Mouse (Mus musculus) kidney, embryonic 15.5 days (tissue): Measurements from ENCODE around the gene Fen1. TPM values are rescaled to one million over a fixed set of nuclear protein-coding genes. Genes with fewer than 3 reads are reported as not detected.

Experiments used
- ATAC-seq: fragments of 200-750 bp; cut with Nextera tagmentation; replicated peaks from 2 replicates; pipeline ENCODE4 v1.8.0; 2017; ENCODE audit warnings: moderate TSS enrichment; ENCODE audit not compliant: low FRiP score
- H3K27ac ChIP-seq: fragments of 300-500 bp; sonication (generic); 2 replicates; pipeline ENCODE4 v1.5.1; 2015; ENCODE audit warnings: mild to moderate bottlenecking, inconsistent platforms
- H3K27me3 ChIP-seq: fragments of 300-500 bp; sonication (generic); 2 replicates; pipeline ENCODE4 v1.6.1; 2015; ENCODE audit warnings: inconsistent platforms
- H3K36me3 ChIP-seq: fragments of 300-500 bp; sonication (generic); 2 replicates; pipeline ENCODE4 v1.6.1; 2015; ENCODE audit warnings: inconsistent platforms
- H3K4me1 ChIP-seq: fragments of 300-500 bp; sonication (generic); 2 replicates; pipeline ENCODE4 v1.6.1; 2015; ENCODE audit warnings: inconsistent platforms
- H3K4me2 ChIP-seq: fragments of 300-500 bp; sonication (generic); 2 replicates; pipeline ENCODE4 v1.6.1; 2015; ENCODE audit warnings: moderate library complexity, mild to moderate bottlenecking, inconsistent platforms
- H3K4me3 ChIP-seq: fragments of 300-500 bp; sonication (generic); replicated peaks from 2 replicates; pipeline ENCODE4 v1.5.1; 2015; ENCODE audit warnings: mild to moderate bottlenecking, inconsistent platforms
- H3K9ac ChIP-seq: fragments of 300-500 bp; sonication (generic); 2 replicates; pipeline ENCODE4 v1.6.1; 2015; ENCODE audit warnings: mild to moderate bottlenecking, inconsistent platforms
- H3K9me3 ChIP-seq: fragments of 300-500 bp; sonication (generic); replicated peaks from 2 replicates; pipeline ENCODE4 v1.6.1; 2016; ENCODE audit warnings: inconsistent platforms
- WGBS: fragments of 180-500 bp; shearing (Covaris S2); methylation state at CpG from one replicate; pipeline ENCODE4 v1.1.7; 2015; ENCODE audit warnings: mixed read lengths; 5-methylcytosine and 5-hydroxymethylcytosine counted together
- polyA plus RNA-seq: library from polyadenylated mRNA; unstranded; fragments of >200 nt; fragmentation: Nextera tagmentation; extraction: Ambion mirVana; gene quantifications from 2 replicates; pipeline ENCODE4 v1.2.1, GENCODE M21; 2015

Fen1 gene
- polyA plus RNA-seq = 109 and 111 TPM in 2 replicates

GRCm38 (mm10) chr19:10203848-10204615, at the start of gene Fen1, which contains the start of gene Tmem258:
TSS of gene Fen1 (minus strand) at chr19:10204169.
TSS of gene Tmem258 (plus strand) at chr19:10204014.
- H3K27ac ChIP-seq = peak within 1 kb of the TSS; percentile 91
- peak within 1 kb of the TSS; percentile 81 for H3K4me2 ChIP-seq
- peak within 1 kb of the TSS; percentile 74 for H3K4me3 ChIP-seq
- H3K9ac ChIP-seq = peak within 1 kb of the TSS; percentile 84
- peaks cover 65% of the 10 kb centered on the region for H3K36me3 ChIP-seq
- whole genome bisulfite sequencing = under 1% methylated on average over 40 of the region's 40 CpGs
- no peaks in the 10 kb centered on the region for H3K27me3 ChIP-seq
- peak; percentile 92 for ATAC-seq
- peaks cover 16% of the 10 kb centered on the region for H3K4me1 ChIP-seq
- no peaks in the 10 kb centered on the region for H3K9me3 ChIP-seq

- WGBS = 20% methylated on average over 20 of the region's 20 CpGs
Observed at GRCm38 (mm10) chr19:10248128-10248527, 44.2 kb upstream of the Fen1 start.

GRCm38 (mm10) chr19:10247165-10247564, 43.2 kb upstream of the Fen1 start:
- H3K27me3 ChIP-seq = no peaks in the 10 kb centered on the region
- WGBS = 20% methylated on average over 6 of the region's 6 CpGs
- H3K4me2 ChIP-seq = no peak overlapping the region
- no peaks in the 10 kb centered on the region for H3K9me3 ChIP-seq
- 0 out of 2 replicates have a peak, but pooled peaks have one; percentile 20 for ATAC-seq
- no peaks in the 10 kb centered on the region for H3K36me3 ChIP-seq
- peaks cover 29% of the 10 kb centered on the region for H3K4me1 ChIP-seq
- H3K4me3 ChIP-seq = no peak overlapping the region
- peak overlapping the region; percentile 23; the same call in 1 of the 2 replicates for H3K9ac ChIP-seq
- H3K27ac ChIP-seq = peak overlapping the region; percentile 37; the same call in 1 of the 2 replicates

More at GRCm38 (mm10) chr19:10248128-10248527, 44.2 kb upstream of the Fen1 start:
- Histone ChIP-seq H3K4me2 (peak overlapping the region; percentile 33), H3K4me1 (peaks cover 25% of the 10 kb centered on the region), H3K36me3 (no peaks in the 10 kb centered on the region), H3K9me3 (no peaks in the 10 kb centered on the region), H3K27ac (peak overlapping the region; percentile 62), H3K27me3 (no peaks in the 10 kb centered on the region), H3K9ac (no peak overlapping the region), H3K4me3 (no peak overlapping the region)
- ATAC-seq = peak; percentile 84

- Histone ChIP-seq H3K9ac (no peak overlapping the region), H3K4me3 (no peak overlapping the region), H3K4me2 (no peak overlapping the region), H3K27me3 (peaks cover 7% of the 10 kb centered on the region; the same call in 1 of the 2 replicates), H3K9me3 (no peaks in the 10 kb centered on the region), H3K4me1 (peaks cover 47% of the 10 kb centered on the region), H3K36me3 (no peaks in the 10 kb centered on the region), H3K27ac (no peak overlapping the region)
- ATAC-seq = no peak
- 14% methylated on average over 3 of the region's 3 CpGs for WGBS
Observed at GRCm38 (mm10) chr19:10244183-10244582, 40.2 kb upstream of the Fen1 start.

- 18% methylated on average over 8 of the region's 8 CpGs for WGBS
Observed at GRCm38 (mm10) chr19:10242916-10243315, 38.9 kb upstream of the Fen1 start.

GRCm38 (mm10) chr19:10240654-10241305, 36.8 kb upstream of the Fen1 start, which contains the start of gene Myrf:
TSS of gene Myrf (minus strand) at chr19:10240748.
- no peaks in the 10 kb centered on the region for H3K36me3 ChIP-seq
- H3K9me3 ChIP-seq = no peaks in the 10 kb centered on the region
- peaks cover 8% of the 10 kb centered on the region; the same call in 1 of the 2 replicates for H3K27me3 ChIP-seq
- peak within 1 kb of the TSS; percentile 90 for H3K4me2 ChIP-seq
- H3K9ac ChIP-seq = peak within 1 kb of the TSS; percentile 48
- H3K4me1 ChIP-seq = peaks cover 22% of the 10 kb centered on the region
- ATAC-seq = peak; percentile 84
- 7% methylated on average over 43 of the region's 43 CpGs for WGBS
- peak within 1 kb of the TSS; percentile 51 for H3K4me3 ChIP-seq
- 0 out of 2 replicates have a peak within 1 kb of the TSS, but pooled peaks have one; percentile 1 for H3K27ac ChIP-seq

More at GRCm38 (mm10) chr19:10242916-10243315, 38.9 kb upstream of the Fen1 start:
- H3K4me2 ChIP-seq = no peak overlapping the region
- no peak overlapping the region for H3K4me3 ChIP-seq
- no peak overlapping the region for H3K27ac ChIP-seq
- H3K4me1 ChIP-seq = peaks cover 37% of the 10 kb centered on the region
- ATAC-seq = no peak
- H3K27me3 ChIP-seq = peaks cover 8% of the 10 kb centered on the region; the same call in 1 of the 2 replicates
- no peaks in the 10 kb centered on the region for H3K36me3 ChIP-seq
- H3K9ac ChIP-seq = no peak overlapping the region
- no peaks in the 10 kb centered on the region for H3K9me3 ChIP-seq

- 2% methylated on average over 26 of the region's 26 CpGs for WGBS
- ATAC-seq = 0 out of 2 replicates have a peak, but pooled peaks have one; percentile 2
- Histone ChIP-seq H3K27ac (0 out of 2 replicates have a peak overlapping the region, but pooled peaks have one; percentile 1), H3K27me3 (peaks cover 8% of the 10 kb centered on the region; the same call in 1 of the 2 replicates), H3K36me3 (no peaks in the 10 kb centered on the region), H3K4me3 (peak overlapping the region; percentile 51), H3K9ac (peak overlapping the region; percentile 48), H3K4me1 (peaks cover 22% of the 10 kb centered on the region), H3K4me2 (peak overlapping the region; percentile 90), H3K9me3 (no peaks in the 10 kb centered on the region)
Observed at GRCm38 (mm10) chr19:10239975-10240653, 36.1 kb upstream of the Fen1 start.

GRCm38 (mm10) chr19:10239419-10239818, 35.5 kb upstream of the Fen1 start:
- WGBS = 43% methylated on average over 2 of the region's 2 CpGs
- Histone ChIP-seq H3K4me1 (peaks cover 22% of the 10 kb centered on the region), H3K9me3 (no peaks in the 10 kb centered on the region), H3K27me3 (peaks cover 8% of the 10 kb centered on the region; the same call in 1 of the 2 replicates), H3K36me3 (no peaks in the 10 kb centered on the region), H3K4me3 (peak overlapping the region; percentile 51; the same call in 1 of the 2 replicates), H3K27ac (no peak overlapping the region), H3K4me2 (peak overlapping the region; percentile 90; the same call in 1 of the 2 replicates), H3K9ac (no peak overlapping the region)
- ATAC-seq = no peak

- no peak overlapping the region for H3K9ac ChIP-seq
- H3K4me3 ChIP-seq = no peak overlapping the region
- no peak for ATAC-seq
- H3K27me3 ChIP-seq = peaks cover 8% of the 10 kb centered on the region; the same call in 1 of the 2 replicates
- H3K27ac ChIP-seq = no peak overlapping the region
- H3K4me2 ChIP-seq = no peak overlapping the region
- H3K4me1 ChIP-seq = peaks cover 22% of the 10 kb centered on the region
- 81% methylated on average over 3 of the region's 3 CpGs for WGBS
- H3K36me3 ChIP-seq = no peaks in the 10 kb centered on the region
- no peaks in the 10 kb centered on the region for H3K9me3 ChIP-seq
Observed at GRCm38 (mm10) chr19:10238477-10238876, 34.5 kb upstream of the Fen1 start.

- no peaks in the 10 kb centered on the region for H3K9me3 ChIP-seq
- ATAC-seq = no peak
- no peak overlapping the region for H3K4me3 ChIP-seq
- no peak overlapping the region for H3K4me2 ChIP-seq
- 76% methylated on average over 9 of the region's 9 CpGs for WGBS
- no peaks in the 10 kb centered on the region for H3K36me3 ChIP-seq
- no peak overlapping the region for H3K9ac ChIP-seq
- H3K27ac ChIP-seq = 0 out of 2 replicates have a peak overlapping the region, but pooled peaks have one; percentile 13
- peaks cover 22% of the 10 kb centered on the region for H3K4me1 ChIP-seq
- peaks cover 11% of the 10 kb centered on the region; the same call in 1 of the 2 replicates for H3K27me3 ChIP-seq
Observed at GRCm38 (mm10) chr19:10235784-10236565, 32.0 kb upstream of the Fen1 start.
